Mouse (Mus musculus): ENCODE measurements at regions not wholly inside any gene's neighbourhood (a gene's known extent, or its start where the extent isn't known, plus 50 kb on each side); places are given as distances from the start of the nearest gene placed in this dataset.
A peak's percentile ranks its signal among the peaks of the same experiment; 100 is the strongest.

GRCm38 (mm10) chr13:28587977-28588376 lies 330.6 kb downstream of the Gm11361 start:
- no peak for DNase-seq (ENCODE audit: low spot score in 2 of 2)

GRCm38 (mm10) chr13:28586693-28587092 lies 329.4 kb downstream of the Gm11361 start:
- peak in 1 of 2 experiments; percentile 4 for DNase-seq (ENCODE audit: low spot score in 2 of 2)

DNA sequence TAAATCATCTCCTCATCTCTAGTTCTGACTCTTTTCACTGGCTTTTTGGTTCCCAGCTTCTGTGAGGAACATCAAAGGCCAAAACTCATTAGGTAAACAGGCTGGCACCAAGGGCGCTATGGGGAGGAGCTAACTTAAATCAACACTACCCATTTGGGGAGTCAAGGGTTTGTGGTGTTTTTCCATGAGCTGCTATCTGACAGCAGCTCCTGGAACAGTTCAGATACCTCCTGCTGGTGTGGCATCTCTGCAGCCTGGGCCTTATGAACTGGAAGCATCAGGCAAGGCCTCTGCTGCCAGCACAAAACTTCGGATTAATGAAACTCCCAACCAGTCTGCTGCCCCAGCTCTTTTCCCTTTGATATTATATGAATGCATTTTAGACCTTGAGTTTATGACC lies 328.8 kb downstream of the Gm11361 start:
- DNase-seq (ENCODE audit: low spot score in 2 of 2) = no peak

- no peak for DNase-seq (ENCODE audit: low spot score in 2 of 2)
These were observed 326.3 kb downstream of the Gm11361 start for GRCm38 (mm10) chr13:28583617-28584016.

GRCm38 (mm10) chr13:28575202-28575851 lies 318.0 kb downstream of the Gm11361 start:
- DNase-seq (ENCODE audit: low spot score in 2 of 2) = no peak

DNA sequence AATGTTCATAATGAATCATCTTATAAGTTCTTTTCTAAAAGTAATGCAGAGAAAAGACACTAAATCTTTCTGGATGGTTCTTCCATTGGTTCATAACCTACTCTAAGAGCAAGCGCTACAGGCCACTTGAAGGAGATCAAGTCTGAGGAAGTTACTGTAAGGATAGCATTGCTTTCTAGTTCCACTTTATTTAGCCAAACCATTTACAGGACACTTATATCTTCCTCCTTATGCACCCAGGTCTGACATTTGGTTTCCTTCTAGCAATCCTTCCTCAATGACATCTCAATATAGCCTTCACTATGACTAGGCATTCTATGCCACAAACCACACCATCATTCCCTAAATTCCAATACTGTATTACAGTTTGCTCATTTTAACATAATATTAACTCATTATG lies 316.0 kb downstream of the Gm11361 start:
- DNase-seq (ENCODE audit: low spot score in 2 of 2) = no peak

- no peak for DNase-seq (ENCODE audit: low spot score in 2 of 2)
These were observed 315.1 kb downstream of the Gm11361 start for GRCm38 (mm10) chr13:28572448-28572847.

DNA sequence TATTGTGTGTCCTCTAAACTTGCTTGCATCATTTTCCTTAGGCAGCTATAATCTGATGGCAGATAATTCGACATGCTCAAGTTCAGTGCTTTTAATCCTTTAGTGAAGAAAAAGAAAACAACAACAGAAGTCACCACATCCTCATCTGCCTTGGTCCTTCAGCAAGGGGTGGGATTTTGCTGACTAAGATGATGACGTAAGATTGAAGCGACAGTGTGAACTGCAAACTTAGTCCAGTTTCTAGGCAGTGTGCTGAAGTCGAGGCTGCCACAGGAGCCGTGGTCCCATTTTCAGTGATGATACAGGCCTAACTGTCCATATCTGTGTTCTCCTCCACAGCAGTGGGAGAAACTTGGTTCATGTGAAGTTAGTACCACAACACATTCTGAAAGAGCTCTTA lies 314.4 kb downstream of the Gm11361 start:
- no peak for DNase-seq (ENCODE audit: low spot score in 2 of 2)

- DNase-seq (ENCODE audit: low spot score in 2 of 2) = no peak
These were observed 306.3 kb downstream of the Gm11361 start for GRCm38 (mm10) chr13:28563585-28563984.

- no peak for DNase-seq (ENCODE audit: low spot score in 2 of 2)
These were observed 302.8 kb downstream of the Gm11361 start for GRCm38 (mm10) chr13:28560081-28560480.

DNA sequence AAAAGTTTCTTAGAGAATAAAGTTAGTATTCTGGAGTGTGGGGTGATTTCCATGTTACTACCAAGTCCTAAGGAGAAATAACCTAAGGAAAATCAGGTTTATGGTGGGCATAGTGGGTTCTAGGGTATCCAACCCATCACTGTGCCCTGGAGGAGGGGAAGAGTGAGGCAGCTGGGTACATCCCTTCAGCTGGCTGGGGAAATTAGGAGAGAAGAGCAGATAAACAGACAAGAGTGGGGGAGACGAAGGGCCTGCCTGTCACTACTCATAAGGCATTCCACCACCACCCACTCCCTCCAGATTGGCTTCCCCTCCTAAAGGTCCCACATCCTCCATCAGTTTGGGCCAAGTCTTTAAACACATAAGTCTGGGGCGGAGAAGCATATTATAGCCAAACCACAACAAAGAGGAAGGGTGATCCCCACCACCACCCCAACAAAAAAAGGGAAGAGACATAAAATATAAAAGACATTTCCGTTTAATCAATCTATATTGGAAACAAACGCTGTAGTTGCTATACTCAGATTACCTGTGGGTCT lies 299.8 kb downstream of the Gm11361 start:
- DNase-seq (ENCODE audit: low spot score in 2 of 2) = no peak

- DNase-seq (ENCODE audit: low spot score in 2 of 2) = no peak
These were observed 299.1 kb downstream of the Gm11361 start for GRCm38 (mm10) chr13:28556385-28556938.

GRCm38 (mm10) chr13:28554143-28554830 lies 297.0 kb downstream of the Gm11361 start:
- DNase-seq (ENCODE audit: low spot score in 2 of 2) = no peak

DNA sequence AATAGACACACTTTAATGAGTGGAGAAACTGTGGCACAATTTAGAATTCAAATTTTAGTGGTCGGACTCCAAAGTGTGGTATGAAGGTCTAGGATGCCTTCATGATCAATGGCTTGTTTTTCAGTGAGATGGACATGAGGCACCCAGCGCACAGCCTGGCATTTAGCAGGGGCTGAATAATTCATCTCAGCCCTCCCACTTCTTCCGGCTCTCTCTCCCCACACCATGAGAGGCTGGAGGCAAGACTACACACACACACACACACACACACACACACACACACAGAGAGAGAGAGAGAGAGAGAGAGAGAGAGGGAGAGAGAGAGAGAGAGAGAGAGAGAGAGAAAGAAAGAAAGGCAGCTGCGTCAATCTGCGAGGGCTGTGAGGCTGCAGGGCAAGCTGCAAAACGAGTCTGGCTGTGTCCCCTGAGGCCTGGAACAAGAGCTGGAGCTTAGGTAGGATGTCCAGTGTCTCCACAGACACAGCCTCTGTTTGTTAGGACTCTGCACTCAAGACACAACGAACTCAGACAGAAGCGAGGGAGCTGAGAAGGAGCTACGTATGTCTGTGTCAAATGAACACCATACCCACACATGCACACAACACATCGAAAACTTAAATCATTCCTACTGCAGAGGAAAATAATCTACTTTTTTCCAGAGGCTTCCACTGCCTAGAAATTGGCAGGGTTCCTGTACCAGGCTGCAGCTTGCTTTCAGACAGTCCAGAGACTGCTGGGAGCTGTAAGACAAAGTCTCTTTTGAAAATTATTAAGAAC lies 295.8 kb downstream of the Gm11361 start:
- peak; percentile 24 to 37 for DNase-seq (ENCODE audit: low spot score in 2 of 2)

DNA sequence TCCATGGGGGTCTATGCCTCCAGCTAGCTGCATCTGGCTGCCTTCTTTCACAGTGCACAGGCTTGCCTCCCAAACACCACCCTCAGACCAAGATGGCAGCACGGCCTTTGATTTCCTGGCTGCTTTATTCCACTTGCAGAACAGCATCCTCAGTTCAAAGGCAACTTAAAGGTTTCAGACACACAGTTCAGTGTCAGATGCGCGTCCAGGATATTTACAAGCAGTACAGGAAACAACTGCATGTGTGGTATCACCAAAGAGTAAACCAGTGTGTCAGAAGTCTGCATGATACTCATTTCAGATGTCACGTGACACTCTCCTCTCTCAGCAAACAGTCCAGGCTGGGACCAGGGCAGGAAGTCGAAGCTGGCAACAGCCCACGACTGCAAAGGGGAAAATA lies 294.2 kb downstream of the Gm11361 start:
- no peak for DNase-seq (ENCODE audit: low spot score in 2 of 2)

DNA sequence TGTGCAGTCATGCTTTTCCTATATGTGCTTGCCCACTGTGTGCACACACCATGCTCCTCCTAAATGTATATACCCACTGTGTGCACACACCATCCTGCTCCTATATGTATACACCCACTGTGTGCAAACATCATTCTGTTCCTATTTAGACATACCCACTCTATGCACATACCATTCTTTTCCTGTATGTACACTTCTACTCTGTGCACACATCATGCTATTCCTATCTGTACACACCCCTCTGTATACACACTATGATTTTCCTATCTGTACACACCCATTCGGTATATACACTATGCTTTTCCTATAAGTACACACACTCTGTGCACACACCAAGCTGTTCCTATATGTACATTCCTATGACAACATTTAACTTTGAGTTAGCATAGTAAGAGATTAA lies 288.5 kb downstream of the Gm11361 start:
- no peak for DNase-seq (ENCODE audit: low spot score in 2 of 2)

DNA sequence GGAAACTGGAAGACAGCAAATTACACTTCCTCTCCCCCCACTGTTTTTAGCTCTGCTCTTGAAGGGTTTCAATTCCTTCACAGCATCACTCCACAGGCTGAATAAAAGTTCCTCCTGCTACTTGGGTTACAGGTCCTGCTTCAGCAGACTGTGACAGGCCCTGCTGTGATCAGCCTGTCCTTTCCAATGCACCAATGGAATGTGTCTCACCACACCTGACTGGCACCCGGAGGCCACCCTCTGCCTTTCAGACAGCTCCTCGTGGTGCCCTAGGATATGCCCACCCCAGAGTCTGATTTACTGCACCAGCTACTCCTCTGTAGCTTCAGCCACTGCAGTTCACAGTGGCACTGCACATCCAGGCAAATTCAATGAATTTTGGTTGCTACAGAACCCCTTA lies 288.0 kb downstream of the Gm11361 start:
- peak in 1 of 2 experiments; percentile 5 for DNase-seq (ENCODE audit: low spot score in 2 of 2)

DNA sequence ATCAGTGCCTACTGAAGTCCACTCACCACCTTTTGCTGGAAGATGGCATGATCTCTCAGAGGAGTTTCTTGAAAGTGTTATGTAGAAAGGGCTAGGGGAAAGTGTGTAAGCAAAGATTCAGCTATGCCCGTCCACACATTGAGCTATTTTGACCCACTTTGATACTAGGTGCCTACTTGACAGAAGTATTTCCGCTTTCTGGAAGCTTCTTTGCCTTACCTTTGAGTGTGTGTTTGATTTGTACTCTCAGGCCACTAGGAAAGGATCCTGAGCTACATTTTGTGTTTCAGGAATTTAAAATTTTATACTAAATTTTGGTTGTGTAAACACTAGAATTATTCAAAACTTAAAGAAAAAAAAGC lies 287.5 kb downstream of the Gm11361 start:
- DNase-seq (ENCODE audit: low spot score in 2 of 2) = no peak

GRCm38 (mm10) chr13:28544003-28544818 lies 286.9 kb downstream of the Gm11361 start:
- DNase-seq (ENCODE audit: low spot score in 2 of 2) = peak in 1 of 2 experiments; percentile 7

GRCm38 (mm10) chr13:28541607-28542006 lies 284.3 kb downstream of the Gm11361 start:
- DNase-seq (ENCODE audit: low spot score in 2 of 2) = no peak

DNA sequence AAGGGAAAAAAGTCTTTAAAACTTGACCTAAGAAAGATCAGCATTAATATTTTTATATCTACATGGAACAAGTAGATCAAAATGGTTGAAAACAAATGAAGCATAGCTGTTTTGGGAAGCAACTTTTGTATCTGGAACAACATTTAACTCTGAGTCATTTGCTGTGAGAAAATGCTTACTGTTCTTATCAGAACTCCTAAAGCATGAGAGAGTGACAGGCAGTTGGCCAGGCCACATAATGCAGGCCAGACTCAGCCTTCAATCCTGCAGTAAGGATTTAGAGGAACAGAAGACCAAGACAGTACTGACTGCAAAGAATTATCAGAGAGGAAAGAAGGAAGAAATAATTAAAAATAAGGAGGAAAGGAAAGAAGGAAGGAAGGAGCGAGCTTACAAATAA lies 275.8 kb downstream of the Gm11361 start:
- DNase-seq (ENCODE audit: low spot score in 2 of 2) = no peak

Data from layer of hippocampus, postnatal 14 days (tissue).